Mouse (Mus musculus): Measurements from ENCODE around the gene Serpine2. TPM values are rescaled to one million over a fixed set of nuclear protein-coding genes. Genes with fewer than 3 reads are reported as not detected.

The Serpine2 gene
- polyA plus RNA-seq, 1 experiment from 2014 or later = 91.7 TPM

DNA sequence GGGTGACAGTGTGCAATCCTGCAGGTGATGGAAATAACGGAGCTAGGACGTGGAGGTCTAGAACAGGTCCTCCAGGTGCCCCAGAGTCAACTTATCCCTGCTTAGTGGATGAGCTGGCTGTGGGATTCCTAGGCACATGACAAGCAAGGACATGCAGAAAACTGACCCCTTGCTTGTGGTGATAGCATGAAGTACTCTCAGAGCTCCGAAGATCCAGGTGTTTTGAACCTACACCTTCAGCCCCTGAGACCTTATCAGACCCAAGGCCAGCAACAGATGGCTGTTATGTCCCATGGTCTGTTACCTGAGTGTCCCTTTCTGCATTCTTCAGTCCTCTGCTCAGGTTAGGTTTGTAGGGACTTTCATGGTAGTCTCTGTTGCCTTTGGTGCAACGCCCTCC, 2.0 kb downstream of the Serpine2 start:
- WGBS = 31% methylated on average over 4 of the region's 4 CpGs
- Histone ChIP-seq H3K36me3 (ENCODE audit: control insufficient read depth, insufficient read depth, low read length) (no peaks in the 10 kb centered on the region), H3K4me1 (replicated peaks; ENCODE audit: control insufficient read depth, insufficient read depth, low read length) (0 out of 2 replicates have a peak, but pooled peaks cover 4% of the 10 kb centered on the region), H3K9ac (ENCODE audit: low read depth, low read length) (peak overlapping the region; percentile 82), H3K4me3 (ENCODE audit: low read depth, low read length) (peak overlapping the region; percentile 68), H3K4me2 (replicated peaks; ENCODE audit: low read depth, low read length) (peak overlapping the region; percentile 93), H3K9me3 (ENCODE audit: control insufficient read depth, low read length) (no peaks in the 10 kb centered on the region), H3K27ac (ENCODE audit: low read depth, low read length) (no peak overlapping the region), H3K27me3 (ENCODE audit: control insufficient read depth, insufficient read depth, low read length) (peaks cover 3% of the 10 kb centered on the region; the same call in 1 of the 2 replicates)
- no peak for DNase-seq (ENCODE audit: low spot score)
- no peak; the same call in 1 of the 2 replicates for ATAC-seq (ENCODE audit: low FRiP score)

- DNase-seq (ENCODE audit: low spot score) (peak; percentile 72), ATAC-seq (ENCODE audit: low FRiP score) (peak; percentile 81)
- under 1% methylated on average over 45 of the region's 76 CpGs for WGBS
- Histone ChIP-seq H3K9me3 (ENCODE audit: control insufficient read depth, low read length) (no peaks in the 10 kb centered on the region), H3K27ac (ENCODE audit: low read depth, low read length) (no peak overlapping the region), H3K36me3 (ENCODE audit: control insufficient read depth, insufficient read depth, low read length) (no peaks in the 10 kb centered on the region), H3K4me2 (replicated peaks; ENCODE audit: low read depth, low read length) (peak overlapping the region; percentile 93), H3K27me3 (ENCODE audit: control insufficient read depth, insufficient read depth, low read length) (peaks cover 3% of the 10 kb centered on the region; the same call in 1 of the 2 replicates), H3K4me3 (ENCODE audit: low read depth, low read length) (peak overlapping the region; percentile 68), H3K9ac (ENCODE audit: low read depth, low read length) (peak overlapping the region; percentile 82), H3K4me1 (replicated peaks; ENCODE audit: control insufficient read depth, insufficient read depth, low read length) (0 out of 2 replicates have a peak, but pooled peaks cover 4% of the 10 kb centered on the region)
These were observed 2.5 kb downstream of the Serpine2 start for GRCm38 (mm10) chr1:79858389-79858994.

GRCm38 (mm10) chr1:79857681-79858388, 3.1 kb downstream of the Serpine2 start:
- Histone ChIP-seq H3K27me3 (ENCODE audit: control insufficient read depth, insufficient read depth, low read length) (peaks cover 3% of the 10 kb centered on the region; the same call in 1 of the 2 replicates), H3K9ac (ENCODE audit: low read depth, low read length) (peak overlapping the region; percentile 82), H3K27ac (ENCODE audit: low read depth, low read length) (no peak overlapping the region), H3K36me3 (ENCODE audit: control insufficient read depth, insufficient read depth, low read length) (no peaks in the 10 kb centered on the region), H3K4me3 (ENCODE audit: low read depth, low read length) (peak overlapping the region; percentile 68), H3K4me1 (replicated peaks; ENCODE audit: control insufficient read depth, insufficient read depth, low read length) (0 out of 2 replicates have a peak, but pooled peaks cover 4% of the 10 kb centered on the region), H3K9me3 (ENCODE audit: control insufficient read depth, low read length) (no peaks in the 10 kb centered on the region), H3K4me2 (replicated peaks; ENCODE audit: low read depth, low read length) (peak overlapping the region; percentile 93)
- DNase-seq (ENCODE audit: low spot score) (no peak), ATAC-seq (ENCODE audit: low FRiP score) (no peak; the same call in 1 of the 2 replicates)
- WGBS = 2% methylated on average over 32 of the region's 32 CpGs

- Histone ChIP-seq H3K27ac (ENCODE audit: low read depth, low read length) (no peak overlapping the region), H3K4me3 (ENCODE audit: low read depth, low read length) (no peak overlapping the region), H3K27me3 (ENCODE audit: control insufficient read depth, insufficient read depth, low read length) (peaks cover 3% of the 10 kb centered on the region; the same call in 1 of the 2 replicates), H3K9me3 (ENCODE audit: control insufficient read depth, low read length) (no peaks in the 10 kb centered on the region), H3K9ac (ENCODE audit: low read depth, low read length) (no peak overlapping the region), H3K4me1 (replicated peaks; ENCODE audit: control insufficient read depth, insufficient read depth, low read length) (0 out of 2 replicates have a peak, but pooled peaks cover 4% of the 10 kb centered on the region), H3K36me3 (ENCODE audit: control insufficient read depth, insufficient read depth, low read length) (no peaks in the 10 kb centered on the region), H3K4me2 (replicated peaks; ENCODE audit: low read depth, low read length) (peak overlapping the region; percentile 11; the same call in 1 of the 2 replicates)
- ATAC-seq (ENCODE audit: low FRiP score) = no peak
- DNase-seq (ENCODE audit: low spot score) = peak; percentile 13
- 40% methylated on average over 4 of the region's 4 CpGs for WGBS
These were observed 4.2 kb downstream of the Serpine2 start for GRCm38 (mm10) chr1:79856756-79857155.

- H3K27me3 ChIP-seq (ENCODE audit: control insufficient read depth, insufficient read depth, low read length) = no peaks in the 10 kb centered on the region; the same call in 1 of the 2 replicates
- no peak overlapping the region for H3K9ac ChIP-seq (ENCODE audit: low read depth, low read length)
- no peak overlapping the region for H3K27ac ChIP-seq (ENCODE audit: low read depth, low read length)
- no peaks in the 10 kb centered on the region for H3K36me3 ChIP-seq (ENCODE audit: control insufficient read depth, insufficient read depth, low read length)
- H3K4me1 ChIP-seq (replicated peaks; ENCODE audit: control insufficient read depth, insufficient read depth, low read length) = no peaks in the 10 kb centered on the region
- DNase-seq (ENCODE audit: low spot score) = no peak
- no peaks in the 10 kb centered on the region for H3K9me3 ChIP-seq (ENCODE audit: control insufficient read depth, low read length)
- no peak overlapping the region for H3K4me3 ChIP-seq (ENCODE audit: low read depth, low read length)
- WGBS = 92% methylated on average over 3 of the region's 3 CpGs
- no peak overlapping the region for H3K4me2 ChIP-seq (replicated peaks; ENCODE audit: low read depth, low read length)
- no peak for ATAC-seq (ENCODE audit: low FRiP score)
These were observed 7.5 kb downstream of the Serpine2 start for GRCm38 (mm10) chr1:79853527-79853926.

GRCm38 (mm10) chr1:79850341-79850740, 10.6 kb downstream of the Serpine2 start:
- no peaks in the 10 kb centered on the region for H3K9me3 ChIP-seq (ENCODE audit: control insufficient read depth, low read length)
- H3K9ac ChIP-seq (ENCODE audit: low read depth, low read length) = no peak overlapping the region

GRCm38 (mm10) chr1:79848663-79849062, 12.3 kb downstream of the Serpine2 start:
- DNase-seq (ENCODE audit: low spot score) (no peak), ATAC-seq (ENCODE audit: low FRiP score) (no peak)
- no peak overlapping the region for H3K4me3 ChIP-seq (ENCODE audit: low read depth, low read length)
- H3K27me3 ChIP-seq (ENCODE audit: control insufficient read depth, insufficient read depth, low read length) = no peaks in the 10 kb centered on the region
- H3K27ac ChIP-seq (ENCODE audit: low read depth, low read length) = no peak overlapping the region
- H3K4me1 ChIP-seq (replicated peaks; ENCODE audit: control insufficient read depth, insufficient read depth, low read length) = no peaks in the 10 kb centered on the region
- 87% methylated on average over 3 of the region's 3 CpGs for WGBS
- no peaks in the 10 kb centered on the region for H3K9me3 ChIP-seq (ENCODE audit: control insufficient read depth, low read length)
- H3K36me3 ChIP-seq (ENCODE audit: control insufficient read depth, insufficient read depth, low read length) = no peaks in the 10 kb centered on the region
- no peak overlapping the region for H3K9ac ChIP-seq (ENCODE audit: low read depth, low read length)
- H3K4me2 ChIP-seq (replicated peaks; ENCODE audit: low read depth, low read length) = no peak overlapping the region

More at GRCm38 (mm10) chr1:79850341-79850740, 10.6 kb downstream of the Serpine2 start:
- DNase-seq (ENCODE audit: low spot score) = no peak
- Histone ChIP-seq H3K27ac (ENCODE audit: low read depth, low read length) (no peak overlapping the region), H3K4me2 (replicated peaks; ENCODE audit: low read depth, low read length) (no peak overlapping the region), H3K27me3 (ENCODE audit: control insufficient read depth, insufficient read depth, low read length) (no peaks in the 10 kb centered on the region), H3K36me3 (ENCODE audit: control insufficient read depth, insufficient read depth, low read length) (no peaks in the 10 kb centered on the region), H3K4me3 (ENCODE audit: low read depth, low read length) (no peak overlapping the region), H3K4me1 (replicated peaks; ENCODE audit: control insufficient read depth, insufficient read depth, low read length) (no peaks in the 10 kb centered on the region)
- ATAC-seq (ENCODE audit: low FRiP score) = no peak
- WGBS = 90% methylated on average over 10 of the region's 10 CpGs

GRCm38 (mm10) chr1:79846891-79847290, 14.1 kb downstream of the Serpine2 start:
- no peak overlapping the region for H3K27ac ChIP-seq (ENCODE audit: low read depth, low read length)
- no peak overlapping the region for H3K4me3 ChIP-seq (ENCODE audit: low read depth, low read length)
- no peaks in the 10 kb centered on the region for H3K4me1 ChIP-seq (replicated peaks; ENCODE audit: control insufficient read depth, insufficient read depth, low read length)
- no peaks in the 10 kb centered on the region for H3K36me3 ChIP-seq (ENCODE audit: control insufficient read depth, insufficient read depth, low read length)
- WGBS = 87% methylated on average over 2 of the region's 2 CpGs
- ATAC-seq (ENCODE audit: low FRiP score) = no peak
- H3K4me2 ChIP-seq (replicated peaks; ENCODE audit: low read depth, low read length) = no peak overlapping the region
- H3K9ac ChIP-seq (ENCODE audit: low read depth, low read length) = no peak overlapping the region
- DNase-seq (ENCODE audit: low spot score) = no peak
- H3K9me3 ChIP-seq (ENCODE audit: control insufficient read depth, low read length) = no peaks in the 10 kb centered on the region
- no peaks in the 10 kb centered on the region for H3K27me3 ChIP-seq (ENCODE audit: control insufficient read depth, insufficient read depth, low read length)
